Comparison of ENCODE assay signal across 8 mouse cellular contexts in genomic region chr7:75847489-75847888, GRCm38 (mm10). TPM values are rescaled to one million over a fixed set of nuclear protein-coding genes. Genes with fewer than 3 reads are reported as not detected.
DNase-seq lines count a peak whose midpoint lies in the region; ATAC-seq and TF ChIP-seq lines count a peak whose summit lies in the region.

No protein-coding gene starts in this region.

- no peaks in the 10 kb centered on the region for H3K27me3 ChIP-seq in heart, embryonic 14.5 days (ENCODE audit: control insufficient read depth, insufficient read depth, low read length)
- H3K27me3 ChIP-seq in hindbrain, embryonic 13.5 days, result no peaks in the 10 kb centered on the region
- no peaks in the 10 kb centered on the region for H3K27me3 ChIP-seq in midbrain, embryonic 13.5 days

- no peak for DNase-seq in heart, adult 18-20 months
- no peak for DNase-seq in right cerebral cortex, postnatal 10 days (ENCODE audit: low spot score in 2 of 2)
- no peak for DNase-seq in adrenal gland, postnatal 25 days
- no peak for DNase-seq in left cerebral cortex, adult 18-20 months (ENCODE audit: low spot score in 2 of 2)

- H3K4me2 ChIP-seq in heart, embryonic 14.5 days (ENCODE audit: low read length), result peak overlapping the region; percentile 68
- peak overlapping the region; percentile 75 for H3K4me2 ChIP-seq in hindbrain, embryonic 13.5 days
- peak overlapping the region; percentile 89 for H3K4me2 ChIP-seq in midbrain, embryonic 13.5 days (replicated peaks)

- H3K9me3 ChIP-seq in heart, embryonic 14.5 days (ENCODE audit: control insufficient read depth, low read length), result no peaks in the 10 kb centered on the region
- H3K9me3 ChIP-seq in hindbrain, embryonic 13.5 days, result no peaks in the 10 kb centered on the region
- H3K9me3 ChIP-seq in midbrain, embryonic 13.5 days, result no peaks in the 10 kb centered on the region

- peak overlapping the region; percentile 57 to 77 for H3K27ac ChIP-seq in heart, embryonic 14.5 days (replicated peaks in 1 of 2; ENCODE audit: control insufficient read depth in 1 of 2, insufficient read depth in 1 of 2, low read depth in 2 of 2, low read length in 2 of 2)
- no peak overlapping the region for H3K27ac ChIP-seq in bone marrow, adult 2 months (ENCODE audit: control insufficient read depth, insufficient read depth, low read depth, low read length, poor library complexity)
- H3K27ac ChIP-seq in hindbrain, embryonic 13.5 days, result 0 out of 2 replicates have a peak overlapping the region, but pooled peaks have one; percentile 3
- 0 out of 2 replicates have a peak overlapping the region, but pooled peaks have one; percentile 5 for H3K27ac ChIP-seq in midbrain, embryonic 13.5 days

- H3K4me1 ChIP-seq in heart, embryonic 14.5 days (ENCODE audit: control insufficient read depth in 2 of 2, insufficient read depth in 2 of 2, low read length in 2 of 2), result peaks cover 13 to 18% of the 10 kb centered on the region in 2 experiments
- H3K4me1 ChIP-seq in bone marrow, adult 2 months (ENCODE audit: control insufficient read depth, insufficient read depth, low read length), result no peaks in the 10 kb centered on the region; the same call in 1 of the 2 replicates
- peaks cover 33% of the 10 kb centered on the region for H3K4me1 ChIP-seq in hindbrain, embryonic 13.5 days (replicated peaks)
- peaks cover 36% of the 10 kb centered on the region for H3K4me1 ChIP-seq in midbrain, embryonic 13.5 days (replicated peaks)

- H3K4me3 ChIP-seq in heart, embryonic 14.5 days (ENCODE audit: control insufficient read depth in 1 of 2, insufficient read depth in 1 of 2, low read depth in 1 of 2, low read length in 2 of 2), result peak overlapping the region in 1 of 2 experiments; percentile 73; a peak in 3 of 4 replicates
- peak overlapping the region; percentile 6 for H3K4me3 ChIP-seq in bone marrow, adult 2 months (replicated peaks; ENCODE audit: control insufficient read depth, low read depth, low read length)
- H3K4me3 ChIP-seq in hindbrain, embryonic 13.5 days, result peak overlapping the region; percentile 78
- H3K4me3 ChIP-seq in midbrain, embryonic 13.5 days (replicated peaks), result peak overlapping the region; percentile 73

- no peak for ATAC-seq in heart, embryonic 14.5 days (ENCODE audit: insufficient number of reproducible peaks, insufficient read depth, low FRiP score, low read depth)
- ATAC-seq in hindbrain, embryonic 13.5 days (ENCODE audit: low FRiP score), result no peak
- no peak for ATAC-seq in midbrain, embryonic 13.5 days

- no peak for TF ChIP-seq POLR2A in bone marrow, adult 2 months (IDR thresholded peaks at IDR 0.05; ENCODE audit: borderline replicate concordance, control insufficient read depth, low read depth, low read length)

- 11% methylated on average over 6 of the region's 6 CpGs for WGBS in heart, embryonic 14.5 days
- 6% methylated on average over 6 of the region's 6 CpGs for WGBS in bone marrow, adult 2 months
- WGBS in hindbrain, embryonic 13.5 days, result 21% methylated on average over 6 of the region's 6 CpGs
- 17% methylated on average over 6 of the region's 6 CpGs for WGBS in midbrain, embryonic 13.5 days

- H3K9ac ChIP-seq in heart, embryonic 14.5 days (ENCODE audit: low read length), result peak overlapping the region; percentile 92
- peak overlapping the region; percentile 64; the same call in 1 of the 2 replicates for H3K9ac ChIP-seq in hindbrain, embryonic 13.5 days
- no peak overlapping the region; the same call in 1 of the 2 replicates for H3K9ac ChIP-seq in midbrain, embryonic 13.5 days (replicated peaks)

- no peak for TF ChIP-seq CTCF in bone marrow, adult 2 months (IDR thresholded peaks at IDR 0.05; ENCODE audit: control insufficient read depth, insufficient read depth, low read length)

- peaks cover 11% of the 10 kb centered on the region; the same call in 1 of the 2 replicates for H3K36me3 ChIP-seq in heart, embryonic 14.5 days (ENCODE audit: control insufficient read depth, insufficient read depth, low read length)
- H3K36me3 ChIP-seq in hindbrain, embryonic 13.5 days, result no peaks in the 10 kb centered on the region
- no peaks in the 10 kb centered on the region for H3K36me3 ChIP-seq in midbrain, embryonic 13.5 days

RNA-seq across cellular contexts. Expression of gene Klhl25, which starts 0.6 kb away (rescaled TPM):
- polyA plus RNA-seq in heart, embryonic 14.5 days (2014; fragmentation: Nextera tagmentation; extraction: Ambion mirVana), result 8.3 and 9.4 TPM in 2 replicates
- 1 to 10 TPM; 4.0 to 4.4 TPM for total RNA-seq in heart, adult 18-20 months (2021)
- polyA plus RNA-seq in bone marrow, adult 2 months (2011; ENCODE audit: insufficient read depth, insufficient read length, low replicate concordance, missing spikeins), result 17.1 and 24.2 TPM in 2 replicates
- 25.7 and 32.9 TPM in 2 replicates for polyA plus RNA-seq in hindbrain, embryonic 13.5 days (2015; fragmentation: Nextera tagmentation; extraction: Ambion mirVana)
- 22.6 and 25.8 TPM in 2 replicates for polyA plus RNA-seq in midbrain, embryonic 13.5 days (2015; fragmentation: Nextera tagmentation; extraction: Ambion mirVana)
- total RNA-seq in adrenal gland, postnatal 25 days (2021), result 10.9 and 16.2 TPM in 2 replicates
- total RNA-seq in left cerebral cortex, adult 18-20 months (2021), result 10 to 100 TPM in 1 of 2 experiments, 1 to 10 TPM in 1; 9.5 to 10.1 TPM
